Mouse (Mus musculus) right cerebral cortex, postnatal 25 days (tissue): ENCODE measurements around the gene Hoxb13.

Experiments
- DNase-seq: peaks from one replicate; pipeline ENCODE4 v3.0.0; 2022

The Hoxb13 gene

GRCm38 (mm10) chr11:96191132-96191531 is 3.0 kb upstream of the Hoxb13 start:
- DNase-seq: no peak

GRCm38 (mm10) chr11:96194401-96194710 is 240 bp downstream of the Hoxb13 start:
- no peak for DNase-seq

- DNase-seq: no peak
Observed at GRCm38 (mm10) chr11:96194961-96195640, 985 bp downstream of the Hoxb13 start.

GRCm38 (mm10) chr11:96195769-96196280 is 1.7 kb downstream of the Hoxb13 start:
- DNase-seq: no peak

GRCm38 (mm10) chr11:96198642-96199041 is 4.5 kb downstream of the Hoxb13 start:
- DNase-seq: no peak

- no peak for DNase-seq
Observed at GRCm38 (mm10) chr11:96199181-96200086, 5.3 kb downstream of the Hoxb13 start.

GRCm38 (mm10) chr11:96200183-96200655 is 6.1 kb downstream of the Hoxb13 start:
- no peak for DNase-seq

GRCm38 (mm10) chr11:96201741-96202140 is 7.6 kb downstream of the Hoxb13 start:
- DNase-seq: no peak

- DNase-seq: no peak
Observed at GRCm38 (mm10) chr11:96202401-96203081, 8.4 kb downstream of the Hoxb13 start.

- DNase-seq: no peak
Observed at GRCm38 (mm10) chr11:96203182-96203788, 9.2 kb downstream of the Hoxb13 start.

GRCm38 (mm10) chr11:96203789-96204186 is 9.7 kb downstream of the Hoxb13 start:
- no peak for DNase-seq

GRCm38 (mm10) chr11:96204351-96204750 is 10.2 kb downstream of the Hoxb13 start:
- DNase-seq: no peak

GRCm38 (mm10) chr11:96205426-96206131 is 11.5 kb downstream of the Hoxb13 start:
- DNase-seq: no peak

GRCm38 (mm10) chr11:96223813-96224212 is 29.7 kb downstream of the Hoxb13 start:
- no peak for DNase-seq

- DNase-seq: no peak
Observed at GRCm38 (mm10) chr11:96227676-96228075, 33.6 kb downstream of the Hoxb13 start.

- DNase-seq: no peak
Observed at GRCm38 (mm10) chr11:96234906-96235305, 40.8 kb downstream of the Hoxb13 start.

GRCm38 (mm10) chr11:96240211-96240610 is 46.1 kb downstream of the Hoxb13 start:
- no peak for DNase-seq
